8 mouse cellular contexts compared by ENCODE assay signal in genomic region chr10:12996736-12997477, GRCm38 (mm10). TPM values are rescaled to one million over a fixed set of nuclear protein-coding genes. Genes with fewer than 3 reads are reported as not detected.
A peak's percentile ranks its signal among the peaks of the same experiment; 100 is the strongest.
DNase-seq lines count a peak whose midpoint lies in the region; ATAC-seq and TF ChIP-seq lines count a peak whose summit lies in the region.

No protein-coding gene starts in this region.

- H3ac ChIP-seq in C2C12 (ENCODE audit: control insufficient read depth, insufficient read length, low read depth): no peak overlapping the region

- TF ChIP-seq CTCF in C2C12 (IDR thresholded peaks at IDR 0.05; ENCODE audit: control insufficient read depth, insufficient read depth, insufficient read length): peak; percentile 52

- no peak overlapping the region; the same call in 1 of the 2 replicates for H3K9ac ChIP-seq in heart, embryonic 14.5 days (ENCODE audit: low read length)
- H3K9ac ChIP-seq in liver, embryonic 13.5 days: no peak overlapping the region
- H3K9ac ChIP-seq in stomach, embryonic 15.5 days: no peak overlapping the region

- H3K4me2 ChIP-seq in heart, embryonic 14.5 days (ENCODE audit: low read length): peak overlapping the region; percentile 42
- peak overlapping the region; percentile 21 for H3K4me2 ChIP-seq in liver, embryonic 13.5 days
- H3K4me2 ChIP-seq in stomach, embryonic 15.5 days: peak overlapping the region; percentile 29; the same call in 1 of the 2 replicates

- H3K27me3 ChIP-seq in C2C12 (ENCODE audit: control insufficient read depth, insufficient read depth, insufficient read length): no peaks in the 10 kb centered on the region
- no peaks in the 10 kb centered on the region for H3K27me3 ChIP-seq in heart, embryonic 14.5 days (ENCODE audit: control insufficient read depth, insufficient read depth, low read length)
- H3K27me3 ChIP-seq in liver, embryonic 13.5 days: no peaks in the 10 kb centered on the region
- no peaks in the 10 kb centered on the region for H3K27me3 ChIP-seq in stomach, embryonic 15.5 days (replicated peaks)

- WGBS in heart, embryonic 14.5 days: 35% methylated on average over 17 of the region's 17 CpGs
- 40% methylated on average over 17 of the region's 17 CpGs for WGBS in liver, embryonic 13.5 days (ENCODE audit: insufficient replicate concordance)
- 43% methylated on average over 17 of the region's 17 CpGs for WGBS in stomach, embryonic 15.5 days

- no peaks in the 10 kb centered on the region for H3K79me3 ChIP-seq in C2C12 (ENCODE audit: low read depth)

- no peak overlapping the region for H3K4me3 ChIP-seq in C2C12 (ENCODE audit: insufficient read depth, poor library complexity, severe bottlenecking)
- no peak overlapping the region for H3K4me3 ChIP-seq in heart, embryonic 14.5 days (ENCODE audit: control insufficient read depth in 1 of 2, insufficient read depth in 1 of 2, low read depth in 1 of 2, low read length in 2 of 2)
- H3K4me3 ChIP-seq in liver, embryonic 13.5 days (replicated peaks): no peak overlapping the region
- H3K4me3 ChIP-seq in stomach, embryonic 15.5 days (replicated peaks): no peak overlapping the region

- ATAC-seq in heart, embryonic 14.5 days (ENCODE audit: insufficient number of reproducible peaks, insufficient read depth, low FRiP score, low read depth): no peak
- peak; percentile 70 for ATAC-seq in liver, embryonic 13.5 days (ENCODE audit: low read depth)
- ATAC-seq in stomach, embryonic 15.5 days (ENCODE audit: insufficient read depth, low FRiP score, low read depth): peak; percentile 70

- DNase-seq in brain, embryonic 18.5 days (ENCODE audit: low read depth, low spot score): peak; percentile 42
- peak; percentile 11 for DNase-seq in fat pad, adult 2 months (ENCODE audit: extremely low read depth, low read depth, low spot score)
- peak; percentile 93 for DNase-seq in kidney, postnatal 10 days
- peak; percentile 64 for DNase-seq in liver, embryonic 13.5 days
- peak; percentile 82 for DNase-seq in neural tube, embryonic 10.5 days (ENCODE audit: extremely low spot score, low spot score)

- H3K9me3 ChIP-seq in heart, embryonic 14.5 days (ENCODE audit: control insufficient read depth, low read length): no peaks in the 10 kb centered on the region
- H3K9me3 ChIP-seq in liver, embryonic 13.5 days (replicated peaks): no peaks in the 10 kb centered on the region
- H3K9me3 ChIP-seq in stomach, embryonic 15.5 days: no peaks in the 10 kb centered on the region

- H3K36me3 ChIP-seq in C2C12 (ENCODE audit: control insufficient read depth, insufficient read depth): no peaks in the 10 kb centered on the region
- H3K36me3 ChIP-seq in heart, embryonic 14.5 days (ENCODE audit: control insufficient read depth, insufficient read depth, low read length): no peaks in the 10 kb centered on the region
- no peaks in the 10 kb centered on the region for H3K36me3 ChIP-seq in liver, embryonic 13.5 days
- H3K36me3 ChIP-seq in stomach, embryonic 15.5 days: no peaks in the 10 kb centered on the region

- H3K4me1 ChIP-seq in heart, embryonic 14.5 days (ENCODE audit: control insufficient read depth in 2 of 2, insufficient read depth in 2 of 2, low read length in 2 of 2): no peaks in the 10 kb centered on the region
- peaks cover 11% of the 10 kb centered on the region; the same call in 1 of the 2 replicates for H3K4me1 ChIP-seq in liver, embryonic 13.5 days (replicated peaks)
- no peaks in the 10 kb centered on the region for H3K4me1 ChIP-seq in stomach, embryonic 15.5 days

- H3K27ac ChIP-seq in heart, embryonic 14.5 days (replicated peaks in 1 of 2; ENCODE audit: control insufficient read depth in 1 of 2, insufficient read depth in 1 of 2, low read depth in 2 of 2, low read length in 2 of 2): no peak overlapping the region
- no peak overlapping the region for H3K27ac ChIP-seq in liver, embryonic 13.5 days
- no peak overlapping the region for H3K27ac ChIP-seq in stomach, embryonic 15.5 days

- H3K79me2 ChIP-seq in C2C12 (ENCODE audit: control insufficient read depth, insufficient read depth): no peaks in the 10 kb centered on the region

TF ChIP-seq in C2C12, 6 proteins besides CTCF, POLR2A, EP300 and RAD21:
- TF ChIP-seq CEBPB (IDR thresholded peaks at IDR 0.05; ENCODE audit: low read depth): peak; percentile 77
- TF ChIP-seq MAX (IDR thresholded peaks at IDR 0.05): no peak
- no peak for TF ChIP-seq MYOG (IDR thresholded peaks at IDR 0.05; ENCODE audit: control insufficient read depth, extremely low read depth, insufficient read length)

RNA-seq across cellular contexts. Expression of gene Sf3b5, which starts 8.2 kb away (rescaled TPM):
- polyA plus RNA-seq in C2C12 (2012; fragmentation: generic; extraction: Trizol): 43.7 TPM
- 31.6 and 32.8 TPM in 2 replicates for polyA plus RNA-seq in heart, embryonic 14.5 days (2014; fragmentation: Nextera tagmentation; extraction: Ambion mirVana)
- polyA plus RNA-seq in liver, embryonic 13.5 days (2015; fragmentation: Nextera tagmentation; extraction: Ambion mirVana): 26.0 and 28.3 TPM in 2 replicates
- 36.6 and 43.4 TPM in 2 replicates for polyA plus RNA-seq in stomach, embryonic 15.5 days (2015; fragmentation: Nextera tagmentation; extraction: Ambion mirVana)

RNA-seq across cellular contexts. Expression of gene Stx11, which starts 32.8 kb away (rescaled TPM):
- 2.5 TPM for polyA plus RNA-seq in C2C12 (2012; fragmentation: generic; extraction: Trizol)
- polyA plus RNA-seq in heart, embryonic 14.5 days (2014; fragmentation: Nextera tagmentation; extraction: Ambion mirVana): 6.6 and 7.6 TPM in 2 replicates
- polyA plus RNA-seq in liver, embryonic 13.5 days (2015; fragmentation: Nextera tagmentation; extraction: Ambion mirVana): 12.5 and 13.6 TPM in 2 replicates
- polyA plus RNA-seq in stomach, embryonic 15.5 days (2015; fragmentation: Nextera tagmentation; extraction: Ambion mirVana): 5.4 and 6.1 TPM in 2 replicates

Comparison
In these comparisons a context has a peak if more than half of its experiments do, and no peak if none do; other contexts are left out.
1. DNase-seq: peak in every context shown above with its lines; median percentile 93 in kidney, postnatal 10 days; 82 in neural tube, embryonic 10.5 days; 64 in liver, embryonic 13.5 days; 42 in brain, embryonic 18.5 days; 11 in fat pad, adult 2 months.